Mouse (Mus musculus) cerebellum, postnatal 10 days (tissue): ENCODE measurements around the gene B3gnt6.
"Not testable (repeated sequence)": the region's sequence is repeated elsewhere in the genome, so short reads cannot be mapped to it uniquely, and the experiment has no call there.

ENCODE experiments used
- DNase-seq, 2 experiments: peaks; one replicate each; pipeline ENCODE4 v3.0.0; 2021; ENCODE audit warnings: mixed read lengths in 2 of 2

The B3gnt6 gene

DNA sequence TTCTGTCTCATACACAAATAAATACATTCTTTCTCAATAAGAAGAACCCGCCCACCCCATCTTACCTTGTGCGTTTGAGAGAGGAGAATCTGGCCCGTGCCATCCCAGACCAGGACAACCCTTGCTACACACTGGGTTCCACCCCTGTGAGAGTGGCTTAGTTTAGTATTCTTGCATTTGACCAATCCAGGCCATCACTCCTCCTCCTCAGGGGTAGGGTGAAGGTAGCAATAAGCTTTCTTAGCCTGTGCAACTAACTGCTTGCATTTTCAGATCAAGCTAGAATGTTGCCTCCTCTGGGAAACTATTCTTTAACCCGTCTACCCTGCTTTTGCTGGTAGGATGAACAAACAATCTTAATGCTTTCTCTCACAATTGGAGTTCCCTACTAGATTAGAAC lies at the start of gene B3gnt6:
Gene B3gnt6, minus strand, starts transcription at position 101 of the 400 bp plus-strand sequence.
- no peak for DNase-seq

DNA sequence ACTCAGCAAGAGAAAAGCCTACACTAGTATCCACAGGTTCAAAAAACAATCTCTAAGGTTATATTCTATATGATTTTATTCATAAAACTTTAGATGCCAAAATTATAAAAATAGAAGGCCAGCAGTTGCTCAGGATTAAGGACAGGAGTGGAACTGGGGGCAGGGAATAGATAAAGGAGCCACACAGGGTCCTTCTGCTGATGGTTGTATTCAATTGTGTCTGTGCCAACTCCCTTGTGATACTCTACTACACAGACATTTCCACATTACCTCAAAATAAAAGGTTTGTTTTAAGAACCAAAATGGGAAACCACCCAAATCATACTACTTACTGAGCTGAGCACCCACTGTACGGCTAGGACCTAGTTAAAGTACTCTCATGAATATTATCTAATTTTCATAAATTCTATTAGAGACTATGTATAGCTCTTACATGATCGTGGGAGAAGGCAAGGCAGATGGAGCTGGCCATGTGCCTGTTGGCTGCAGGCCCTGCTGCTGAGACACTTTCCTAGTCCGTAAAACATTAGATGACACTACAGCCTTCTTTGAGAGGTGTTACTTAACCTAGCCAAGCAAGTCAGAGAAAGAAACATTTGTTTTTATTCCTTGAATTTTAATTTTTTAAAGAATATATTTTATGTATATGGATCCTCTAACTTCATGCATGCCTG lies 37.5 kb upstream of the B3gnt6 start:
- DNase-seq = peak; percentile 97

DNA sequence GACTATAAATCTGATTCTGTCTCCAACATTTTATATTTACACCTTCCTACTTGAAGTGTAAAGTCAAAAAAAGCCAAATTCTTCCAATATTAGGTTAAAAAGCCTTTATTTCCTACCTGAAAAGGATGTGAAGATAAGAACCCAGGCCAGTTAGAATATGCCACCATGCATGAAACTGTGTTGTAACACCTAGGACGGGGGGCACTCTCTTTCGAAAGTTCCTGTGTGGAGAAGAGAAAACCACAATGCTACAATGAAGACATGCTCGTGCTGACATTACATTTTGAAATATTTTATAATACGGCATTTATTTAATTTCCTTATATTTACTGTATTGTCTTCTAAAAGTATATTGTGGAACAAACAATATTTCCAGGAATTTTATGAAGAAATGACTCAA lies 24.5 kb upstream of the B3gnt6 start:
- DNase-seq = no peak

DNA sequence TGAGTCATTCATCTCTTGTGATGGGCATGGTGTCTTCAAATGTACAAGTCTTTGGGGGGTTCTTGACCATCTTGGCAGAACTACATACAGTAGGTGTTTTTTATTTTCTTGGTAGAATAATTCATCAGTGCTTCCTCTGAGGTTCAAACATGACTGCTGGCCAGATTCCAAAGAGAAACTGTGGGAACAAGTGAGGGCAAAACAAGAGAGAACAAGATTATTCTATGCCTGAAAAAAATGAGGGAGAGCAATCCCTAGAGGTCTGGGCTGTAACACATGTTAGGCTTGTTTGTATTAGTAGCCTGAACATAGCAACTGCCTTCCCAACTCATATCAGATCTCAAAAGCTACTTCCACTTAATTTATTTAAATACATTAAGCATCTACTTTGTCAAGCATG lies 17.4 kb upstream of the B3gnt6 start:
- DNase-seq = peak; percentile 16 to 35

GRCm38 (mm10) chr7:98202946-98203345 lies 3.7 kb upstream of the B3gnt6 start:
- no peak for DNase-seq

DNA sequence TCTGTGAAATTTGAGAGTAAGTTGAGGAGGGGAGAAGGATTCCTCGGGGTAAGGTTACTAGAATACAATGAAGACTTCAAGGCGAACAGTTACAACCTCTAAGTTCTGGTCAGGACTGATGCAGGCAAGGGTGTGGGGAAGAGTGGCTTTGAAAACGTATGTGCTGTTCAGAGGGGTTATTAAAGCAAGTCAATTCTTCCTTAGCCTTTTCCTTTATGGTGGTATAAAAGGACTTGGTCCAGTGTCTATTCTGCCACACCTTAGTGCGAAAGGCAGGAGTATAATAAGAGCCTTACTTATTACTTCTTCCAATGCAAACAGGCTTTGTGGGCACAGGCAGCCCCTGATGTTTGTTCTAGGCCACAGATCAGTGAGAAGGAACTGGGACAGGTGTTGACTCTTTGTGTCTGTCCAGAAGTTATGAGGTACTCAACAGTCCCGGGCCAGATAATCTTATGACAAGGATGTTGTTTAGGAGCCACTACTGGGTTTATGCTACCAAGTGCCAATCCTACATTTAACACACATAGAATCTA lies 2.3 kb upstream of the B3gnt6 start:
- DNase-seq = no peak

- DNase-seq = no peak
Observed at GRCm38 (mm10) chr7:98200396-98200795, 1.1 kb upstream of the B3gnt6 start.

DNA sequence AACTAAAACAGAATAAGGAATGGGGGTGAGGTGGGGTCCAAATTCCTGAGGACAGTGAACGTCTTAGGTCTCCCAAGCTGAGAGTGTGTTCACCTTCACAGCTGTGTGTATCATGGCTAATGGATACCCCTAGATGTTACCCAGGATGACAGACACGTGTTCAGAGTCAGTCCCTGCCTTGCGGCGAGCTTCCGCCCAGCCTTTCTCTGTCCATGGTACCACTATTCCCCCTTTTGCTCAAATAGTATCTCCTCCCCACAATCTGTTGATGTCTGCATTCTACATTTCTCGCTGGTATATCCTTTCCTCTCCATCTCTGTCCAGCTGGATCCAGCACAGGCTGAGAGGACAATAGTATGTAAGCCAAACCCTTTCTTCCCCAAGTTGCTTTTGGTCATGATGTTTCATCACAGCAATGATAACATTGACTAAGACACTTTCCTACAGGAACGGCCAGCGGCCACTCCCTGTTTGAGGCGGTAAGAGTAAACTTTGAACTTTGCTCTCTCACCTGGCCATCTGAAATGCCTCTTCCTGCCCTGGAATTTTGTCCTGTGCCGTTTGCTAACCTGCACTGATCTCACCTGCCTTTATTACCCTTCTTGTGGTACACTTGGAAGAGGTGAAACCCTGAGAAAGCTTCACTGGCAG lies 4.0 kb downstream of the B3gnt6 start:
- DNase-seq = no peak

- DNase-seq = peak in 1 of 2 experiments; percentile 33
Observed at GRCm38 (mm10) chr7:98194026-98194792, 5.1 kb downstream of the B3gnt6 start.

GRCm38 (mm10) chr7:98193515-98194025 lies 5.7 kb downstream of the B3gnt6 start:
- DNase-seq = peak; percentile 51 to 69

DNA sequence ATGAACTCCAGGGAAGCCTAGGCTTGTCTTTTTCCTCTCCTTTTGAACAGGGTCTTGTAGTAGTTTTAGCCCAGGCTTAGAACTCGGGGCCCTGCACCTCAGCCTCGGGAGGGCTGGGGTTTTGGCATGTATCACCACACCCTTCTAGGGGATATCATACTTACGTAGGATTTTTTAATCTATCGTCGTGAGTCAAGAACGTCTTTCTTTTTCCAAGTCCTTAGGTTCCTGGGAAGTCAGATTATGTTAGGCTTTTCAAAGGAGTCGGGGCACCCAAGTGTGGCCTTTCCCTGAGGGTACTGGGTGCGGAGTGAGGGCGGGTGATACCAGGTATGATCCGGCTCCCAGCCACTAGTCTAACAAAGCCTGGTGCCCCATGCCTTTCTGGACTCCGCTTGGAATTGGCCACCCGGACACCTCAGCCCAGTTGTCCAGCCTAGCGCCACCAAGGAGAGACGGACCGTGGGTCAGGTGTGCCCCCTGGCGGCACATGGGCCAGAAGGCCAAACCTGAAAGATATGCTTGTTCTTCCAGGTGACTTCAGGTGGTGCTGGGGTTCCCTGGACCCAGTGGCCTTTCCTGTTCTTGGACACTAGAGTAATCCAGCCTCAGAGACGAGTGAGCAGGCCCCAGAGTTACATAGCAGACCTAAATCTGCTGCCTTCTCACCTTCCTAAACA lies 7.6 kb downstream of the B3gnt6 start:
- DNase-seq = peak; percentile 31 to 45

- no peak for DNase-seq
Observed at GRCm38 (mm10) chr7:98190578-98190977, 8.7 kb downstream of the B3gnt6 start.

DNA sequence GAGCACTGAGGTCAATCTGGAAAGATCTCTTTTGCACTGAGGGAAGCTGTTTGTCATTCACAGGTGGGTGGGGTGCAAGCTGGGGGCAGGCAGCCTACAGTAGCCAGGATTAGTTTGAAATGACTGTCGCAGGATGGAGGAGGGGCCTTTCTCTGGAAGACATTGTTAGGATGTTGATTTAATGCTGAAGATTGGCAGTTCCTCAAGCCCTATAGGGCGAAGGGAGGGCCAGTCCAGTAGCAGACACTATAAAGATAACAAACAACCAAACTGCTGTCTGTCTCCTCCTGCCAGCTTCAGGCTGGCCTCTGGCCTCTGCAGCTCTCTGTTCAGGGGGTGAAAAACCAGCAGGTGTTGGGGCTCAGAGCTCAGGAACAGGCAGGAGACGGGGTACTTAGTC lies 9.5 kb downstream of the B3gnt6 start:
- no peak for DNase-seq

GRCm38 (mm10) chr7:98188680-98189079 lies 10.6 kb downstream of the B3gnt6 start:
- DNase-seq = no peak

- no peak for DNase-seq
Observed at GRCm38 (mm10) chr7:98188238-98188637, 11.0 kb downstream of the B3gnt6 start.

- not testable (repeated sequence) for DNase-seq
Observed at GRCm38 (mm10) chr7:98187332-98187731, 11.9 kb downstream of the B3gnt6 start.

DNA sequence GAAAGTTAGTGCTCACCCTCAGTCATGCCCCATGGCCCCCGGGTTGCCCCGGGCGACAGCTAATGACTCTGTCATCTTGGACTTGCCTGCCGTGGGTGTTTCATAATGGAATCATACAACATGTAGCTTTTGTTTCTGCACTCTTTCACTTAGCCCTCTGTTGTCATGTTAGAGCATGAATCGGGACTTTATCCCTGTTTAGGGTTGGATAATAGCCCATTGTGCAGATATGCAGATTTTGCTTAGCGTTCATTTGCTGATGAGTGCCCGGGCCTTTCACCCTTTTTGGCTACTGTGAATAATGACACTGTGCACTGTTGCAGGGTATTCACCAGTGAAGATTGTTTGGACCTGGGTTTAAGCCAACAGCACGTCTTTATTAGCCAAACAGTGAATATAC lies 12.6 kb downstream of the B3gnt6 start:
- DNase-seq = no peak

GRCm38 (mm10) chr7:98185326-98185725 lies 14.0 kb downstream of the B3gnt6 start:
- DNase-seq = peak; percentile 28 to 39

GRCm38 (mm10) chr7:98178560-98179231 lies 20.6 kb downstream of the B3gnt6 start:
- DNase-seq = no peak

GRCm38 (mm10) chr7:98177929-98178559 lies 21.2 kb downstream of the B3gnt6 start, which contains the start of gene Capn5:
Gene Capn5 (minus strand): TSS chr7:98178274.
- peak; percentile 68 to 77 for DNase-seq

DNA sequence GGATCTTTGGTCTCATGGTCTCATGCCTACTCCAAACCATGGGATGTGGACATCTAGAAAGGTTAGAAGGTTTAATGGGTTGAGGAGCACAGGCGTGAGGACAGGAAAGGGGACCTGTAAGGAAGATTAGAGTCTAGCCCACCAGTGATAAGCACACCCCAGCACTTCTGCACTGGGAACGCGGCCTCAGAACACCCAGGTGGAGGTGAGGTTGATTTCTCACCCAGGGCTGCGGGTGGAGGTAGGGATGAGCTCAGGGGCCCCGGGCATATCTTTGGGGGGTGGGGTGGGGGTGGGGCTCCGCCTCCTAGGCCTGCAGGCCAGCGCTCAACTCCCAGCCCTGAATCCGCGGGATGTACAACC lies 21.7 kb downstream of the B3gnt6 start:
- DNase-seq = no peak

GRCm38 (mm10) chr7:98177071-98177485 lies 22.2 kb downstream of the B3gnt6 start:
- DNase-seq = no peak
